Mouse (Mus musculus): ENCODE results near the gene Pdzd2. TPM values are rescaled to one million over a fixed set of nuclear protein-coding genes. Genes with fewer than 3 reads are reported as not detected.

Gene Pdzd2
- total RNA-seq, 1 experiment from 2014 or later: 14.4 TPM

- DNase-seq: no peak
These were observed 71.8 kb downstream of the Pdzd2 start for GRCm38 (mm10) chr15:12667760-12668520.

GRCm38 (mm10) chr15:12665946-12666345, 73.8 kb downstream of the Pdzd2 start:
- no peak for DNase-seq

- no peak for DNase-seq
These were observed 76.4 kb downstream of the Pdzd2 start for GRCm38 (mm10) chr15:12663351-12663750.

GRCm38 (mm10) chr15:12660320-12660719, 79.4 kb downstream of the Pdzd2 start:
- DNase-seq: no peak

DNA sequence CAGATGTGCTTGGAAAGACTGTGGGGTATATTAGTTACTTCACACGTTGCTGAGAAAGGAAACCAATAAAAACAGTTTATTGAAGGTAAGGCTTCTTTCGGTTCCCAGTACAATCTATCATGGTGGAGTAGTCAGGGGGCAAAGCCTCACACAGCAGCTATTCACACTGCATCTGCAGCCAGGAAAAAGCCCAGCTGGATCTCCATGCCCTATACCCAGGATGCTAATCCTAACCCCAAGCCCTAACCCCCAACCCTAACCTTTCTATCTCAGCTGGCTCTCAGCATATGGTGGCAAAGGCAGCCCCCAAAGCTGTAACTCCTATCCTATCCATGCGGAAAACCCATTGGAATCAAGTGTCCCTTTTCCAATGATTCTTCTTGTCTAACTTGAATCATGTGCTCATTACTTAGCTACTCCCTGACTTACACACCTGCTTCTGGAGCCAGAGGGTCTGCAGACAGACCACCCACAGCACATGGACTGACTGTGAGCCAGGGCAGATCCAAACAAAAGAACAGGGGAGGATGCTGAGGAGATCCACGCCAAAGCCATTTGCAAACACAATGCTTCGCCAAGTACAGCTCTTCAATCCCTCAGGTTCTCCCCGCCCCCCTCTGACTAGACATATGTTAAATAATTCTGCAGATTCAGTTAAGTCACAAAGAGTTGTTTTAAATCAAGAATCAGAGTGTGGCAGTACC, 83.6 kb downstream of the Pdzd2 start:
- no peak for DNase-seq

GRCm38 (mm10) chr15:12655316-12655715, 84.4 kb downstream of the Pdzd2 start:
- no peak for DNase-seq

GRCm38 (mm10) chr15:12652336-12653031, 87.2 kb downstream of the Pdzd2 start:
- no peak for DNase-seq

DNA sequence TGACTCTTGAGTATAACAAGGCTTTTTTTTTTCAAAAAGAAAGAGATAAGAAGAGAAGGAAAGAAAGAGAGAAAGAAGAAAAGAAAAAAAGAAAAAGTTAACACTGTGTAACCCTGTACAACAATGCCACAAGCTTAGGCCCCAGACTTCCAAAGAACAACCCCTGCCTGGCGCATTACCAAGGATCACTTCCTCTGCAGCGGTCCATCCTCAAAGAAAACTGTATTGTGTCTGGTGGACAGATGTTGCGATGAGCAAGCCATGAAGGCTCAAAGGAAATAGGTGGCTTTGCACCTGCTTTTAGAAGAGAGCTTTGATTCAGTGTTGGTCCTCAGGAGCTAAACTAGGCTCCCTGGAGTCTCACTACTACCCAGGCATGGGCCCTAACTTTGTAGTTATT, 89.5 kb downstream of the Pdzd2 start:
- DNase-seq: no peak

DNA sequence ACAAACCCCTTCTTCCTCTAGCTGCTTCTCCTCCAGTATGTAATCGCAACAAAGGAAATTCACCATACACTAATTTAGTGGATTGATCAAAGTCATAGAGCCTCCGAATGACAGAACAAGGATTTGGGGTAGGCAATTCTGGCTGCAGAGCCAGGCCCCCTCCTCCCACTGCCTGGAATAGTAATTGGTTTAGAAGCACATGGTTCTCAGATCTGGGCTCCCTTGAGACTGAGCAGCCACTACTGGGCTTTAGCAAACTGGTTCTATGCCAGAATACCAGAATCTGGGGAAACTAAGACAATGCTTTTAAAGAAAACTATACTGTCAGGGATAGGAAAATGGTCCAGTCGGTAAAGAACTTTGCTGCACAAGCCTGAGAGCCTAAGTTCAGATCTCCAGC, 90.0 kb downstream of the Pdzd2 start:
- no peak for DNase-seq

DNA sequence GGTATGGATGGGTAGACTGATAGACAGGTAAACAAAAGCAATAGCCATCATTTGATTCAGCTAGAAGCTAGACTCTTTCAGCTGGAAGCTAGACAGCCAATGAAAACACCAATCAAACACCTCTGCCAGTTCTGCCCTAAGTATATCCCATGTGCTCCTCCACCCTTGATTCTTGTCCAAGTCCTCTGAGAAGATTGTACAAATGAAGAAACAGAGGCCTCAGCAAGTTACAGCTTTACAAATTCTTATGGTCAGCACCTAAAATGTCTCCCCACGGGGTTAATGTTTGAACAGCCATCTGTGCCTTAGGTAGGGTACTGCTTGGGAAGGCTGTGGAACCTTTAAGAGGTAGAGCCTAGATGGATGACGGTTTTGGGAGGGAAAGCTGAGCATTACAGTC, 90.6 kb downstream of the Pdzd2 start:
- DNase-seq: no peak

GRCm38 (mm10) chr15:12640755-12641154, 99.0 kb downstream of the Pdzd2 start:
- DNase-seq: no peak

GRCm38 (mm10) chr15:12639776-12640175, 99.9 kb downstream of the Pdzd2 start:
- DNase-seq: no peak

DNA sequence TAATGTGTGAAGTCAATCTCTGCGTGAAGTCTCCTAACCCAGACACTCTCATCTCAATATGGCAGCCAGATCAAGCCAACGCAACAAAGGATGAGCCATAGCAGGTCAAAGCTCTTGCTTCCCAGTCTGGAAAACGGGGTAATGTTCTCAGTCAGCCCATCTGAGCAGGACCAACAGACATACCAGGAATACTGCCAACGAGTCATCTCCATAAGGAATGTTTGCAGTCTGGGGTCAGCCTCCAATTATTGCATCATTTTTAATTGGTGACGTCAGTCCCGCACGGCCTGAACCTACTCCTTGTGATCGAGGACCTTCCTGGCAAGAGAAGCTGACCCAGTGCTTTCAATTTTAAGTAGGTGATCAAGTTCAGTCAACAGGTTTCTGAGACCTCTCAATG, 100.5 kb downstream of the Pdzd2 start:
- DNase-seq: no peak

DNA sequence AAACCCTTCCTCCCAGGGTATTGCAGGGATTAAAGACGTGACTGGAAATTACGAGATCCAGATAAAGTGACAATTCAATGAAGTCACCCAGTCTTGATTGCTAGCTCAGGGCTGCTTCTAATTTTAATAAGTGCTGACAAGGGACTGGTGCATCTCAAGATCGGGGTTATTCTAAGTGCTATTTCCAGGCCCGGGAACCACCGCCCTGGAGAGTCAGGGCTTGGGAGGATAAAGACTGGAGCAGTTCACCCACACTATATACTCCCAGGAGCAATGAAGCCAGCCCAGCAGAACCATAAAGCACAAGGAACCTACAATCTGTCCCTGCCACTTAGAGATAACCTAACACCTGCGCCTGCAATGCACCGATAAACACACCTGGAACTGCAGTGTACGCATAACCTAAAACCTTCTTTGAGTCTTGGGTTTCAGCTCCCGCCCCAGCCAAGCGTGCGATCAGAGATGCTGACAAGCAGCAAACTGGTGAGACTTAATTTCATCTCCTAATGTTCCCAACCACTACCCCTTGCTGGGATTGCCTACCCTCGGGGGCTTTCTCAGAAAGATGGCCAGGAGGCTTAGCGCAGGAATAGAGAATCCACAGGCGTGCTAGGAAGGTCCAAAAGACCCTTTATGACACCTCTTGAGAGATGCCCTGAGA, 101.2 kb downstream of the Pdzd2 start:
- no peak for DNase-seq

DNA sequence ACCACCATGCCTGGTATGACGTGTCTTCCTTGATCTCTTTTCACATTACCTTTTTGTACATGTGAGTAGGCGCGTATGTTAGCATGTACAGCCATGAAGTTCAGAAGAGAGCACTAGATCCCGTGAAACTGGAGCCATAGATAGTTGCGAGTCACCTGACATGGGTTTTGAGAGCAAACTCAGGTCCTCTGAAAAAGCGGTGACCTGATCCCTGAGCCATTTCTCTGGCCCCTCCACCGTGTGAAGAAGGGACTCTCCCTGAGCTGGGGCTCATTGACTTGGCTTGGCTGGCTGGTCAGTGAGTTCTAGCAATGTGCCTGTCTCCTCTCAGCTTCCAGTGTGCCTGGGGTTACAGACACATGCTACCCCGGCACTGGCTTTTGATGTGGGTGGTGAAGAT, 102.2 kb downstream of the Pdzd2 start:
- no peak for DNase-seq

DNA sequence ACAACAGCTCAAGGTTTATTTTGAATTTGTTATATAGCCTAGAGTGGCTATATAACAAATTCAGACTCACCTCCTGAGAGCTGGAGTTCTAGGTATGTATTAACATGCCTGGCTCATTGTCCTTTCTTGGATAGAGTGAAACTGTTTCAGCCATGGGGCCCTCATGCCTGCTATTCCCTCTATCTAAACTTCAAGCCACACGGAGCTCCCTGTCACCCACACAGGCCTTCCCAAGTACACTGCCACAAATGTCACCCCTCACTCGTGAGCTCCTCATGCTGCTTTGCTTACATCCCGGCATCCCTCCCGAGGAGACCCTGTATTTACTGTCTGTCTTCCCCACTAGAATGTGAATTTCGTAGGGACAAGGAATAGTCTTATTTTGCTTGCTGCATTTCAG, 103.3 kb downstream of the Pdzd2 start:
- DNase-seq: no peak

DNA sequence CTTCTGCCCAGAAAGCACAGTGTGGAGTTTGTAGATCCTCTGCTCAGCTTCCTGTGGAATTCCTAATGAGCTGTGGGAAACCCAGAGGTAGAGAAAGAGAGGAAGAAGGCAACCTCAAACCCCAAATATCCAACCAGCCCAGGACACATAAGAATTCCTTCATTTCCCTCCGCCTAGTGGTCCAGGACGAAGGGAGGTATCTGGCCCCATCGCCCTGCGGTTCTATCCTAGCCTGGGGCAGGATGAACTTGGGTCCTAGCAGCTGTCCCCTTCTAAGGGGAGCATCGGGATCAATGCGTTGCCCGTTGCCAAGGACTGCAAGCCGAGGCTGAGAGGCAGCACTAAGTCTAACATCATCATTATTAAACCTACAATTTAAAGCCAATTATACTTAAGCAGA, 104.8 kb downstream of the Pdzd2 start:
- DNase-seq: no peak

DNA sequence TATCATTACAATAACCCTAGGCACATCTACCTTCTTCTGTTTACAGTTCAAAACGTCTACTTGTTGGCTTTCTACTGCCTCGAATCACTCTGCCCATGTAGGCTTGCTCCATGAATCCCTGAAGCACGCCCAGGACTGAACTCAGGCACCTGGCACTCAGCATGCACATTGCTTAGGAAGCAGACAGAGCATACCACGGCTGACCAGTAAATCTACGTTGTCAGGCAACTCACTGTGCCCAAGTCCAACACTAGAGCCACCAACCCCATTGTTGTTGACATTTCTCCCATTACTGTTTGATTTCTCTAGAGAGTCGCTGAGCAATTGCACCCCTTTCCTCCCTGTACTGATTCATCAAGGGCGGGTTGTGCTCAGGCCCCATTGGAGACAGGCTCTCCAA, 110.6 kb downstream of the Pdzd2 start:
- no peak for DNase-seq

GRCm38 (mm10) chr15:12628451-12628850, 111.3 kb downstream of the Pdzd2 start:
- no peak for DNase-seq

GRCm38 (mm10) chr15:12626930-12627329, 112.8 kb downstream of the Pdzd2 start:
- no peak for DNase-seq

DNA sequence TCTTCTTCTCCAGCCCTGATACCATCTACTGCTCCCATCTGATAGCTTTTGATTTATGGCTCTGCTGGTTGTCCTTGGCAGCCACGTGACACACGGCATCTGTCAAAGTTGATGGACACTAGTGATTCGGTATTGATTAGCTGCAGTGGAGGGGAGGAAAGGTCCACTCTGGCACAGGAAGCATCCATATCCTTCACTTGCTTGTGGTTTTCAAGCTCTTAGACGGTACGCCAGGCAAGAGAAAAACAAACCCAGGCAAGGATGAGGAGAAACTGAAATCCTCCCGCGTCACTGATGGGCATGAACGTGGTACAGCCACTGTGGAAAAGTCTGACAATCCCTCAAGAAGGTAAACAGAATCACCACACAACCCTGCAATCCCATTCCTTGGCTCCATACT, 113.6 kb downstream of the Pdzd2 start:
- no peak for DNase-seq

GRCm38 (mm10) chr15:12625524-12625923, 114.2 kb downstream of the Pdzd2 start:
- DNase-seq: no peak

GRCm38 (mm10) chr15:12623521-12623920, 116.2 kb downstream of the Pdzd2 start:
- DNase-seq: no peak

Measured in adrenal gland, postnatal 25 days (tissue).